ENCODE assay signal across 8 mouse cellular contexts in genomic region chr2:164794293-164794692, GRCm38 (mm10). TPM values are rescaled to one million over a fixed set of nuclear protein-coding genes. Genes with fewer than 3 reads are reported as not detected.
A peak's percentile ranks its signal among the peaks of the same experiment; 100 is the strongest.
DNase-seq lines count a peak whose midpoint lies in the region; ATAC-seq and TF ChIP-seq lines count a peak whose summit lies in the region.

No protein-coding gene starts in this region.

- H3K36me3 ChIP-seq in ES-E14 (ENCODE audit: control insufficient read depth, insufficient read depth, low read length, poor library complexity, severe bottlenecking), result peaks cover 34% of the 10 kb centered on the region
- peaks cover 79% of the 10 kb centered on the region for H3K36me3 ChIP-seq in forebrain, embryonic 13.5 days (ENCODE audit: poor library complexity, severe bottlenecking)

- intact Hi-C loops in heart, postnatal 14 days (cut with DNase I), result loop anchor here (5.0 kb wide), 1 partner anchor 117 kb away; no protein-coding TSS in a partner anchor

- TF ChIP-seq CTCF in lung, adult 2 months (IDR thresholded peaks at IDR 0.05; ENCODE audit: insufficient read depth, low read length), result peak; percentile 78

- DNase-seq in ES-E14 (ENCODE audit: low read depth, low spot score), result peak; percentile 81
- peak; percentile 77 for DNase-seq in c-Kit-negative CD71-positive TER-119-positive erythroid progenitor cells, embryonic 14.5 days (ENCODE audit: low read depth, low spot score)
- peak; percentile 82 to 91 for DNase-seq in heart, postnatal 14 days
- DNase-seq in layer of hippocampus, adult 18-20 months (ENCODE audit: low spot score in 2 of 2), result peak; percentile 68 to 94
- DNase-seq in lung, adult 2 months, result peak; percentile 68
- peak; percentile 82 for DNase-seq in ovary, postnatal 14 days (ENCODE audit: low spot score)
- DNase-seq in thymus, postnatal 0 days (ENCODE audit: low spot score), result peak; percentile 87

- H3K27ac ChIP-seq in ES-E14 (ENCODE audit: insufficient read depth, low read depth, low read length, poor library complexity, severe bottlenecking), result no peak overlapping the region
- H3K27ac ChIP-seq in forebrain, embryonic 13.5 days, result no peak overlapping the region

- no peak overlapping the region for H3K4me2 ChIP-seq in forebrain, embryonic 13.5 days

- peak; percentile 61; the same call in 1 of the 2 replicates for ATAC-seq in forebrain, embryonic 13.5 days

- no peak; the same call in 1 of the 2 replicates for TF ChIP-seq POLR2A in lung, adult 2 months (IDR thresholded peaks at IDR 0.05; ENCODE audit: borderline replicate concordance, extremely low read depth, low read depth, low read length)

- no peak overlapping the region for H3K9ac ChIP-seq in ES-E14 (ENCODE audit: insufficient read depth, low read depth, low read length, poor library complexity, severe bottlenecking)
- H3K9ac ChIP-seq in forebrain, embryonic 13.5 days, result no peak overlapping the region

- H3K27me3 ChIP-seq in forebrain, embryonic 13.5 days, result no peaks in the 10 kb centered on the region

- in situ Hi-C loops in ES-E14 (cut with MboI; ENCODE audit: low sequenced_read_pairs in 2 of 2, unreplicated experiment in 2 of 2), result no loop called here

- WGBS in forebrain, embryonic 13.5 days, result 29% methylated on average over 5 of the region's 5 CpGs
- WGBS in lung, adult 2 months, result 24% methylated on average over 5 of the region's 5 CpGs

- H3K4me3 ChIP-seq in ES-E14 (ENCODE audit: insufficient read depth in 1 of 2, low read depth in 1 of 2, low read length in 2 of 2, poor library complexity in 1 of 2, severe bottlenecking in 1 of 2), result no peak overlapping the region
- H3K4me3 ChIP-seq in forebrain, embryonic 13.5 days, result no peak overlapping the region
- no peak overlapping the region for H3K4me3 ChIP-seq in lung, adult 2 months (replicated peaks; ENCODE audit: extremely low read depth, low read depth, low read length)

- no peaks in the 10 kb centered on the region for H3K9me3 ChIP-seq in ES-E14 (ENCODE audit: control insufficient read depth, insufficient read depth, low read depth, low read length)
- H3K9me3 ChIP-seq in forebrain, embryonic 13.5 days (replicated peaks), result no peaks in the 10 kb centered on the region

- peaks cover 3 to 16% of the 10 kb centered on the region in 2 experiments; a peak in 2 of 4 replicates for H3K4me1 ChIP-seq in ES-E14 (ENCODE audit: control insufficient read depth in 2 of 2, insufficient read depth in 2 of 2, low read length in 2 of 2, poor library complexity in 1 of 2)
- no peaks in the 10 kb centered on the region; the same call in 1 of the 2 replicates for H3K4me1 ChIP-seq in forebrain, embryonic 13.5 days
- peaks cover 7% of the 10 kb centered on the region for H3K4me1 ChIP-seq in lung, adult 2 months (ENCODE audit: control insufficient read depth, insufficient read depth, low read length)

TF ChIP-seq in ES-E14, 5 proteins besides CTCF, POLR2A, EP300 and RAD21:
- TF ChIP-seq ZNF384 (IDR thresholded peaks at IDR 0.05; ENCODE audit: low read depth, low read length) (peak; percentile 62), ZC3H11A (IDR thresholded peaks at IDR 0.05; ENCODE audit: borderline replicate concordance, low read depth, low read length) (no peak)

RNA-seq across cellular contexts. Expression of gene Snx21, which starts 8.7 kb away (rescaled TPM):
- 5.5 and 7.0 TPM in 2 replicates for total RNA-seq in ES-E14 (2012; rRNA removed)
- 14.7 and 15.4 TPM in 2 replicates for polyA plus RNA-seq in forebrain, embryonic 13.5 days (2015; fragmentation: Nextera tagmentation; extraction: Ambion mirVana)
- 10 to 100 TPM; 20.8 to 23.0 TPM for total RNA-seq in heart, postnatal 14 days (2021)
- total RNA-seq in layer of hippocampus, adult 18-20 months (2021), result 10 to 100 TPM; 39.7 to 41.8 TPM
- polyA plus RNA-seq in lung, adult 2 months (2012; rRNA removed), result 52.0 and 61.8 TPM in 2 replicates
- polyA plus RNA-seq in thymus, postnatal 0 days (2015; fragmentation: Nextera tagmentation; extraction: Ambion mirVana), result 7.0 and 7.7 TPM in 2 replicates

RNA-seq across cellular contexts. Expression of gene Acot8, which starts 10.4 kb away (rescaled TPM):
- total RNA-seq in ES-E14 (2012; rRNA removed), result 46.4 and 54.7 TPM in 2 replicates
- 16.5 and 17.0 TPM in 2 replicates for polyA plus RNA-seq in forebrain, embryonic 13.5 days (2015; fragmentation: Nextera tagmentation; extraction: Ambion mirVana)
- 10 to 100 TPM; 11.2 to 11.3 TPM for total RNA-seq in heart, postnatal 14 days (2021)
- total RNA-seq in layer of hippocampus, adult 18-20 months (2021), result 10 to 100 TPM; 25.6 to 27.0 TPM
- 35.7 and 38.6 TPM in 2 replicates for polyA plus RNA-seq in lung, adult 2 months (2012; rRNA removed)
- 30.0 and 31.1 TPM in 2 replicates for polyA plus RNA-seq in thymus, postnatal 0 days (2015; fragmentation: Nextera tagmentation; extraction: Ambion mirVana)

RNA-seq across cellular contexts. Expression of gene Zswim3, which starts 10.6 kb away (rescaled TPM):
- 6.4 and 7.0 TPM in 2 replicates for total RNA-seq in ES-E14 (2012; rRNA removed)
- 11.7 and 12.1 TPM in 2 replicates for polyA plus RNA-seq in forebrain, embryonic 13.5 days (2015; fragmentation: Nextera tagmentation; extraction: Ambion mirVana)
- total RNA-seq in heart, postnatal 14 days (2021), result 1 to 10 TPM; 2.4 to 2.6 TPM
- total RNA-seq in layer of hippocampus, adult 18-20 months (2021), result 1 to 10 TPM; 9.1 to 9.3 TPM
- polyA plus RNA-seq in lung, adult 2 months (2012; rRNA removed), result 3.1 and 3.8 TPM in 2 replicates
- 7.1 TPM in 2 replicates for polyA plus RNA-seq in thymus, postnatal 0 days (2015; fragmentation: Nextera tagmentation; extraction: Ambion mirVana)

RNA-seq across cellular contexts. Expression of gene Tnnc2, which starts 14.5 kb away (rescaled TPM):
- total RNA-seq in ES-E14 (2012; rRNA removed), result 1.5 and 1.7 TPM in 2 replicates
- not detected in 2 replicates for polyA plus RNA-seq in forebrain, embryonic 13.5 days (2015; fragmentation: Nextera tagmentation; extraction: Ambion mirVana)
- not detected for total RNA-seq in heart, postnatal 14 days (2021)
- not detected for total RNA-seq in layer of hippocampus, adult 18-20 months (2021)
- 237 TPM in 1 of 2 replicates, not detected in the other for polyA plus RNA-seq in lung, adult 2 months (2012; rRNA removed)
- 5.8 and 10.7 TPM in 2 replicates for polyA plus RNA-seq in thymus, postnatal 0 days (2015; fragmentation: Nextera tagmentation; extraction: Ambion mirVana)

RNA-seq across cellular contexts. Expression of gene Ube2c, which starts 24.6 kb away (rescaled TPM):
- total RNA-seq in ES-E14 (2012; rRNA removed), result 117 and 159 TPM in 2 replicates
- polyA plus RNA-seq in forebrain, embryonic 13.5 days (2015; fragmentation: Nextera tagmentation; extraction: Ambion mirVana), result 476 and 507 TPM in 2 replicates
- 10 to 100 TPM; 10.8 to 19.5 TPM for total RNA-seq in heart, postnatal 14 days (2021)
- under 1 TPM in 1 of 2 experiments, not detected in 1; 0.38 TPM for total RNA-seq in layer of hippocampus, adult 18-20 months (2021)
- 6.2 and 9.7 TPM in 2 replicates for polyA plus RNA-seq in lung, adult 2 months (2012; rRNA removed)
- polyA plus RNA-seq in thymus, postnatal 0 days (2015; fragmentation: Nextera tagmentation; extraction: Ambion mirVana), result 379 and 497 TPM in 2 replicates
